Mouse (Mus musculus) forebrain, embryonic 16.5 days (tissue): Measurements from ENCODE around the gene Wnt5b. TPM values are rescaled to one million over a fixed set of nuclear protein-coding genes. Genes with fewer than 3 reads are reported as not detected.

ENCODE experiments used
- polyA plus RNA-seq: library from polyadenylated mRNA; unstranded; fragments of >200 nt; fragmentation: Nextera tagmentation; extraction: Ambion mirVana; gene quantifications from 2 replicates; pipeline ENCODE4 v1.2.1, GENCODE M21; 2015

Wnt5b gene
- polyA plus RNA-seq, 1 experiment from 2014 or later, result 2.2 TPM

Other genes with a start within 250 kb of the Wnt5b start
- gene Lrtm2, start 213.6 kb downstream of the Wnt5b start, polyA plus RNA-seq, result 4.5 and 7.9 TPM in 2 replicates
- 40.9 and 47.4 TPM in 2 replicates for gene Adipor2, start 126.6 kb downstream of the Wnt5b start, polyA plus RNA-seq
- 3.1 and 3.3 TPM in 2 replicates for gene Fbxl14, start 64.7 kb downstream of the Wnt5b start, polyA plus RNA-seq